Mouse (Mus musculus) heart, embryonic 13.5 days (tissue): ENCODE data around the gene Sass6. TPM values are rescaled to one million over a fixed set of nuclear protein-coding genes. Genes with fewer than 3 reads are reported as not detected.
"Not testable (repeated sequence)": the region's sequence is repeated elsewhere in the genome, so short reads cannot be mapped to it uniquely, and the experiment has no call there.

Source experiments
- ATAC-seq: fragments of 200-750 bp; cut with Nextera tagmentation; 2 replicates; pipeline ENCODE4 v1.8.0; 2017; ENCODE audit warnings: moderate TSS enrichment; ENCODE audit not compliant: insufficient number of reproducible peaks, low FRiP score, low TSS enrichment; ENCODE audit errors: extremely low read depth
- H3K27ac ChIP-seq: fragments of 300-500 bp; sonication (generic); replicated peaks from 2 replicates; pipeline ENCODE4 v1.5.1; 2015; ENCODE audit warnings: moderate library complexity, mild to moderate bottlenecking, inconsistent platforms
- H3K27me3 ChIP-seq: fragments of 300-500 bp; sonication (generic); replicated peaks from 2 replicates; pipeline ENCODE4 v1.6.1; 2015; ENCODE audit warnings: mild to moderate bottlenecking, inconsistent platforms
- H3K36me3 ChIP-seq: fragments of 300-500 bp; sonication (generic); 2 replicates; pipeline ENCODE4 v1.6.1; 2015; ENCODE audit warnings: mild to moderate bottlenecking, inconsistent platforms
- H3K4me1 ChIP-seq: fragments of 300-500 bp; sonication (generic); 2 replicates; pipeline ENCODE4 v1.6.1; 2015; ENCODE audit warnings: inconsistent platforms
- H3K4me2 ChIP-seq: fragments of 300-500 bp; sonication (generic); 2 replicates; pipeline ENCODE4 v1.6.1; 2015; ENCODE audit warnings: inconsistent platforms, mild to moderate bottlenecking, moderate library complexity
- H3K4me3 ChIP-seq: fragments of 300-500 bp; sonication (generic); 2 replicates; pipeline ENCODE4 v1.5.1; 2015; ENCODE audit warnings: moderate library complexity, mild to moderate bottlenecking, inconsistent platforms
- H3K9ac ChIP-seq: fragments of 300-500 bp; sonication (generic); 2 replicates; pipeline ENCODE4 v1.6.1; 2015; ENCODE audit warnings: inconsistent platforms, mild to moderate bottlenecking, moderate library complexity
- H3K9me3 ChIP-seq: fragments of 300-500 bp; sonication (generic); 2 replicates; pipeline ENCODE4 v1.6.1; 2016; ENCODE audit warnings: inconsistent platforms
- WGBS: fragments of 180-500 bp; shearing (Covaris S2); methylation state at CpG from one replicate; pipeline ENCODE4 v1.1.7; 2015; ENCODE audit warnings: mixed read lengths; 5-methylcytosine and 5-hydroxymethylcytosine counted together
- polyA plus RNA-seq: library from polyadenylated mRNA; unstranded; fragments of >200 nt; fragmentation: Nextera tagmentation; extraction: Ambion mirVana; gene quantifications from 2 replicates; pipeline ENCODE4 v1.2.1, GENCODE M21; 2015

Sass6 gene
- polyA plus RNA-seq, result 11.7 and 15.7 TPM in 2 replicates

DNA sequence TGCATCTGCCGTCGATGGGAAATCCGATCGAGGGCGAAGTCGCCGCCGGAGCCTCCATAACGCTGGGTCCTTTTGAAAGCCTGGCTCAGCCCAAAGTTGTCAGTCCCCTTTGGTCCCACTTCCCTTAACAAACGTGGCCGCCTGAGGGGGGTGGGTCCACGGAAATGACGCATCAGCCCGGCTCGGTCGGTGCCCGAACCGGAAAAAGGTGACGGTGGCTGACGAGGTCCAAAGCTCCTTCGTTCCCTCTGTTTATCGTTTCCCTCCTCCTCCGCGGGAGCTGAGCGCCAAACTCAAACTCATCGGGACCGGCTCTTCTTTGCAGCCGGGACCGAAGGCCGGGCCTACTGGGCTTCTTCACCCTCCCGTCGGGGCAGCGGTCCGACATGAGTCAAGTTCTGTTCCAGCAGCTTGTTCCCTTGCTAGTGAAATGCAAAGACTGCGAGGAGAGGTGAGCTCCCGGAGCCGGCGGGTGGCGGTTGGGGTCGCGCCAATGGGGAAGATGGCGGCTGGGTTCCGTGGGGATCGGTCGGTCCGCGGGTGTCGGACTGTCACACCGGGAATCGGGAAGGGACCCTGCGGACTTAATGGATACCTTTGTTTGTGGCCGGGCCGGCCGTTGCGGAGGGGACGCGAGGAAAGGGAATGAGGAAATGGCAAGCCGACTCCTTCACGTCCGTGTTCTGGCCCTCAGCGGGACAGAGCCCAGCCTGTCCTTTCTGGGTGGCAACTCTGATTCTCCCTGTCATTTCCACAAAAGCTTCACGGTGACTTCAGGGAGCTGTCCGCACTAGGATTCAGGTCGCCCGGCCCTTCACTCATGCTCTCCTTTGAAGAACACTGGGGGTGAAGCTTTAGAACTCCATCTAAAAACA lies at the start of gene Sass6:
Gene Sass6, plus strand, starts transcription at position 255 of the 875 bp plus-strand sequence.
- Histone ChIP-seq H3K4me1 (peaks cover 19% of the 10 kb centered on the region), H3K9ac (peak within 1 kb of the TSS; percentile 85), H3K4me2 (peak within 1 kb of the TSS; percentile 84), H3K4me3 (peak within 1 kb of the TSS; percentile 88), H3K27me3 (no peaks in the 10 kb centered on the region), H3K27ac (peak within 1 kb of the TSS; percentile 89), H3K36me3 (peaks cover 20% of the 10 kb centered on the region), H3K9me3 (no peaks in the 10 kb centered on the region)
- WGBS, result under 1% methylated on average over 65 of the region's 65 CpGs
- ATAC-seq, result peak; percentile 91

DNA sequence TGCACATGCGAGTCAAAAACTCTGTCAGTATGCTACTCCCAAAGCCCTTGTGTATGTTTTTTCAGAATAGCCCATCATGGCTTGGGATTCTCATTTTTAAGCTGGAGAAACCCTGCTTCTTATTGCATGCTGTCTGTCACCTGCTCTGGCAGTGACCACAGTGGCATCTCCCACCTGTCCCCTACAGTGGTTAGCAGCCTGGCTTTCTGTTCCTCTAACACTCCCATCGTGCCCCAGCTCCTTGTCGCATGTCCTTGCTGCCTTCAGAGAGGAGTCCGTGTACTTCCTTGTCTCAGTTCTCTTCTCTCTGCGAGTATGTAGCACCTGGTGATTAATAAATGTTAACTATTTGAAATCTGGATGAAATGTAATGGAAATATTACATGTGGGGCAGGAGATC lies 47.4 kb upstream of the Sass6 start:
- WGBS, result 89% methylated on average over 5 of the region's 5 CpGs
- no peaks in the 10 kb centered on the region for H3K27me3 ChIP-seq
- H3K9me3 ChIP-seq, result no peaks in the 10 kb centered on the region
- peaks cover 79% of the 10 kb centered on the region for H3K36me3 ChIP-seq
- 0 out of 2 replicates have a peak, but pooled peaks cover 2% of the 10 kb centered on the region for H3K4me1 ChIP-seq
- no peak for ATAC-seq
- no peak overlapping the region for H3K27ac ChIP-seq
- H3K9ac ChIP-seq, result no peak overlapping the region
- H3K4me3 ChIP-seq, result no peak overlapping the region
- no peak overlapping the region for H3K4me2 ChIP-seq

DNA sequence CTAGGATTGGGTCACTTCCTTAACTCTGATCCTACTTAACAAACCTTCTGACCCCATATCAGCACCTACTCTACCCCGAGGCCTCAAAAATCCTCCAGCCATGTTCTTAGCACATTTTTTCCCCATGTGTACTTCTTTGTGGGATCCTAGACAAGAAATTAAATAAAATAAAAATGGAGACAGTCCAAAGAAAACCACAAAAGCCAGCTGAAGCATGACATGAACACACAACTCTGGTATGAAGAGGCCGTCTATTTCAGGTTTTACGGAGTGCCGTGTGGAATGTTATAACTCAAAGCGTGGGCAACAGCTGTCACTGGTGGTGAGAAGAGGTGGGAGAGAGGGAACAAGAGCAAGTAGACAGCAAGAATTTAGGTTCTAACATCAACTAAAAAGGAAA lies 43.4 kb upstream of the Sass6 start:
- 79% methylated on average over 5 of the region's 5 CpGs for WGBS
- Histone ChIP-seq H3K4me1 (no peaks in the 10 kb centered on the region), H3K9ac (no peak overlapping the region), H3K27ac (no peak overlapping the region), H3K36me3 (peaks cover 50% of the 10 kb centered on the region), H3K9me3 (no peaks in the 10 kb centered on the region), H3K4me2 (no peak overlapping the region), H3K27me3 (no peaks in the 10 kb centered on the region), H3K4me3 (no peak overlapping the region)
- ATAC-seq, result no peak

DNA sequence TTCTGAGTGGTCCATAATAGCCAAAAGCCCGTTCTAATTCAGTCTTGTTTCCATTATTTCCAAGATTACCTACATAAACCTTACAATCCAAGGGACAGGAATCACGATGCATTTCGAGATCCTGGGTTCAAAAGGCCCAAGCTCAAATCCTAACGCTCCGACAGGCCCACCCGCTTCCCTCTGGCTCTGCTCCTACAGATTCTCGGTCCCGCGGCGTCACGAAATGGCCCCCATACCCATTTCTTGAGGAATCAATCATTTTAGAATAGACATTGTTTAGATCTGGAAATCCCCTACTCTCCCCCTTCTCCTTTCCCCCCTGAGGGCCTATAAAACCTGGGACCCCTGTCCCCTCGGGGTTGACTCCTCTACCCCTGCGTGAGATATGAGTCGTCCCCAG lies 33.5 kb upstream of the Sass6 start:
- H3K27me3 ChIP-seq, H3K4me3 ChIP-seq, H3K4me2 ChIP-seq, ATAC-seq, H3K9ac ChIP-seq, H3K9me3 ChIP-seq: not testable (repeated sequence)
- peaks cover 15% of the 10 kb centered on the region for H3K36me3 ChIP-seq
- 96% methylated on average over 14 of the region's 14 CpGs for WGBS
- peaks cover 19% of the 10 kb centered on the region for H3K4me1 ChIP-seq
- H3K27ac ChIP-seq, result peak overlapping the region; percentile 97

DNA sequence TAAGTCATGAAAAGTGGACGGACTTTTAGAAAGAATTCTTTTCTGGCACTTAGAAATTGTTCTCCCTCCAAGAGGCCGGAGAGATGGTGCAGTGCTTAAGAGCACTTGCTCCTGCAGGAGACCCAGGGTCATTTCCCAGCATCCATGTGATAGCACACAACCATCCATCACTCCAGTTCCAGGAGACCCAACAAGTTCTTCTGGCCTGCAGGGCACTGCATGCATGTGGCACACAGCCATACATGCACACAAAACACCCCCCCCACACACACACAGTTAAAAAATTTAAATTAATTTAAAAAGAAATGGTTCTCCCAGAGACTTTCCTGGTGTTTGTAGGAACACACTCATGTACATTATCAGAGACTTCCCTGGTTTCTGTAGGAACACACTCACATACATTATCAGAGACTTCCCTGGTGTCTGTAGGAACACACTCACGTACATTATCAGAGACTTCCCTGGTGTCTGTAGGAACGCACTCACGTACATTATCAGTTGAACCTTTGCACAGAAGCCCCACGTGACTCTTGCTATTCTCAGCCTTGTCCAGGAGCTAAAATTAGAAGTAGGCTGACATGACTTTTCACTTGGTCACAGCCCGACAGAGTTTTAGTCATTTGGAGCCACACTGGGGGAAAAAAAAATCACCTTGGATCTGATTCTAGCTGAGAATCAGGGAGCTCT lies 32.2 kb upstream of the Sass6 start, which contains the start of gene Lrrc39:
Gene Lrrc39, plus strand, starts transcription at position 566 of the 687 bp plus-strand sequence.
- Histone ChIP-seq H3K4me2 (peak within 1 kb of the TSS; percentile 62), H3K4me3 (peak within 1 kb of the TSS; percentile 57), H3K9me3 (peaks cover 7% of the 10 kb centered on the region), H3K27me3 (no peaks in the 10 kb centered on the region), H3K9ac (peak within 1 kb of the TSS; percentile 82), H3K27ac (peak within 1 kb of the TSS; percentile 97), H3K4me1 (peaks cover 19% of the 10 kb centered on the region), H3K36me3 (peaks cover 27% of the 10 kb centered on the region)
- 12% methylated on average over 7 of the region's 7 CpGs for WGBS
- peak; percentile 88 for ATAC-seq

DNA sequence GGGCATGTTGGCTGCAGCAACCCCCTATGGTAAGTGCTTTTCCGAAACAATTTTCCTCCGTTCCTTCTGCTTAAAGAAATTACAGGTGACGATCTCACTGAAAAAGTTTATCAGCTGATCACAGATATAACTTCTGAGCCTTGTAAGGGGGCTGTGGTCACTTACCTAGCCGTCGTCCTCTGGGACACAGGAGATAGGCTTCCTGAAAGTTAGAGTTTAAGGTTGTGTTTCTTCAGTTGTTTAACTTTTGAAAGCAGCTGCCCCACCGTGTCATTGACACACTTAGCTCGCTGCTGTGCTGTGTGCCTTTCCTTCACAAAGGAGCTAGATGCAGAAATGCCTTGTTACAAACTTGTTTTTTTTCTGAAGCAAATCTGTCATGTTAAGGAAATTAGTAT lies 31.7 kb upstream of the Sass6 start:
- no peak for ATAC-seq
- H3K9ac ChIP-seq, result peak overlapping the region; percentile 82
- peak overlapping the region; percentile 57 for H3K4me3 ChIP-seq

DNA sequence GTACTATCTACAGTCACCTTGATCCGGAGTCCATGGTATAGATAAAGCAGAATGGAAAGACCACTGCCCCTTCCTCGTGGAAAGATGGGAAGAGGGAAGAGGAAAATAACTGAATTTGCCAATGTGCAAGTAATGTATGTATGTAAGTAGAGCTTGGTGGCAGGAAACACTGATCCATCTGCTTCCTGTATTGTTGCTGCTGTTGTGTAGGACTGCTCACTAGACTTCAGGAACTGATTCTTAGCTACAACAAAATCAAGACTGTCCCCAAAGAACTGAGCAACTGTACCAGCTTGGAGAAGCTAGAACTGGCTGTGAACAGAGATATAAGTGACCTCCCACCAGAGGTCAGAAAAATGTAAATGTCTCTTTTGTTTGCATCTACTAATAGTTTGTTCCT lies 24.2 kb upstream of the Sass6 start:
- WGBS, result 58% methylated on average over 2 of the region's 2 CpGs
- no peak overlapping the region for H3K9ac ChIP-seq
- H3K27me3 ChIP-seq, result no peaks in the 10 kb centered on the region
- peaks cover 72% of the 10 kb centered on the region for H3K36me3 ChIP-seq
- H3K9me3 ChIP-seq, result peaks cover 7% of the 10 kb centered on the region
- H3K27ac ChIP-seq, result no peak overlapping the region
- no peak overlapping the region for H3K4me2 ChIP-seq
- no peaks in the 10 kb centered on the region for H3K4me1 ChIP-seq
- no peak overlapping the region for H3K4me3 ChIP-seq
- ATAC-seq, result no peak

More for the DNA sequence above, 31.7 kb upstream of the Sass6 start:
- peaks cover 7% of the 10 kb centered on the region for H3K9me3 ChIP-seq
- H3K4me1 ChIP-seq, result peaks cover 19% of the 10 kb centered on the region
- H3K27me3 ChIP-seq, result no peaks in the 10 kb centered on the region
- peak overlapping the region; percentile 97 for H3K27ac ChIP-seq
- 13% methylated on average over 7 of the region's 7 CpGs for WGBS
- peak overlapping the region; percentile 62 for H3K4me2 ChIP-seq
- peaks cover 32% of the 10 kb centered on the region for H3K36me3 ChIP-seq

DNA sequence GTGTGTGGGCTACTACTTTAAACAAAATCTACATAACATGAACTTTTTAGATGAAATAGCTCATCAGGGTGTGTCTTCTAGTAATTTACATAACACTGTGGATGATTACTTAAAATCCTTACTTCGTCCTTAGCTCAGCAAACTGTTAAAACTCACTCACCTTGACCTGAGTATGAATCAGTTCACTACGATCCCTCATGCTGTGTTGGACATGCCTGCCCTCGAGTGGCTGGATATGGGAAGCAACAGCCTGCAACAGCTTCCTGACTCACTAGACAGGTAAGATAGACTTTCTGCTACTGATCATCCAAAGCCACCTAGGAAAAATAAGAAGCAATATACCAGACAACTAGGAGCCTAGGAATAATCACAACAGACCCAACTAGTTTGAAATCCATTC lies 17.5 kb upstream of the Sass6 start:
- Histone ChIP-seq H3K4me1 (no peaks in the 10 kb centered on the region), H3K36me3 (peaks cover 76% of the 10 kb centered on the region), H3K27ac (no peak overlapping the region), H3K27me3 (no peaks in the 10 kb centered on the region), H3K4me2 (no peak overlapping the region), H3K9ac (no peak overlapping the region), H3K4me3 (no peak overlapping the region), H3K9me3 (no peaks in the 10 kb centered on the region)
- 52% methylated on average over 3 of the region's 3 CpGs for WGBS
- ATAC-seq, result no peak

DNA sequence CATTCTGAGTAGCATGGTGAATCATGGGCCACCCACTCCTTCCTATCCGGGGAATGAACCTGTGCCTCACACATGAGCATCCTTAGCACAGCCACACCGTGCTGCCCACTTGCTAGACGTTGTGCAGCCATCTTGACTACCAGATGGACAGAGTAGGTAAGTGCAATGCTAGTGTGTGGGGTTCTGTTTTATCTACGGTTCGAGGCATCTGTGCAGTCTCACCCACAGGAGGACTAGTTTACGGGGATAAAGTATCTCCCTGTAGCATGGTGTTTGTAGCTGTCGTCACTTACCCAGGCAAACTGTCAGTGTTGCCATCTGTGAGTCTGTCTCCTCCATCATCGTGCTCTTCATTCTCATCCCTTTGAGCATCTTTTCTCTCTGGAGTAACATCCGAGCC lies 12.6 kb upstream of the Sass6 start:
- H3K4me1 ChIP-seq, result no peaks in the 10 kb centered on the region
- no peak for ATAC-seq
- H3K27ac ChIP-seq, result no peak overlapping the region
- H3K36me3 ChIP-seq, result peaks cover 93% of the 10 kb centered on the region
- H3K9me3 ChIP-seq, result no peaks in the 10 kb centered on the region
- no peaks in the 10 kb centered on the region for H3K27me3 ChIP-seq
- no peak overlapping the region for H3K4me3 ChIP-seq
- H3K4me2 ChIP-seq, result no peak overlapping the region
- 78% methylated on average over 9 of the region's 9 CpGs for WGBS
- H3K9ac ChIP-seq, result no peak overlapping the region

DNA sequence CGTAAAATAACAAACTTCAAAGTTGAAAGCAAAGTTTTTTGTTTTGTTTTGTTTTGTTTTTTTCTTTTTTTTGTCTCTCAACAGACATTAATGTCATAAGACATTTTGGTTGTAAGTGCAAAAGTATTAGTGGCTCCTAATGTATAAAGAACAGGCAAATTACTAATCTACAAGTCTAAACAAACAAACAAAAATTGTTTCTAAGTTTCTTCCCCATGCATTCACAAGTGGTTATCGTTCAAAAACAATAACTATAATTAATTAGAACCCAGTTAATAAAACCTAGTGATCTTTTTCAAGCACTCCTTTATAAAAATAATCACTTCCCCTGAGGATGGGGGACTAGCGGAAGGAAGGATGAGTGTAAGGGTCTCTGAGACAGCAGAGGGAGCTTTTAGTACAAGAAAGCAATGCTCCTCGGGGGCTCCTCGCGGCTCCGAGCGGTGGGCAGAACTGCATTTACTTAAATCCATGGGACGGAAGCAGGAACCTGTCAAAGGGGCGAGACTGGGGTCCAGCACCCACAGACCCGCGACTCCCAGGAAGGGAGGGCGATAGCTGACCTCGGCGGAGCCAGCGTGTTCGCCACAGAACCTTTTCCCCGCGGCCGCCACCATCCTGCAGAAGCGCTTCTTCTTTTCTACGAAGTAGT lies 580 bp upstream of the Sass6 start:
- ATAC-seq, result peak; percentile 12; the same call in 1 of the 2 replicates
- Histone ChIP-seq H3K36me3 (peaks cover 27% of the 10 kb centered on the region), H3K27ac (peak overlapping the region; percentile 89), H3K4me3 (peak overlapping the region; percentile 88), H3K9ac (peak overlapping the region; percentile 85), H3K27me3 (no peaks in the 10 kb centered on the region), H3K4me2 (peak overlapping the region; percentile 84), H3K4me1 (peaks cover 19% of the 10 kb centered on the region), H3K9me3 (no peaks in the 10 kb centered on the region)
- WGBS, result 2% methylated on average over 22 of the region's 22 CpGs

DNA sequence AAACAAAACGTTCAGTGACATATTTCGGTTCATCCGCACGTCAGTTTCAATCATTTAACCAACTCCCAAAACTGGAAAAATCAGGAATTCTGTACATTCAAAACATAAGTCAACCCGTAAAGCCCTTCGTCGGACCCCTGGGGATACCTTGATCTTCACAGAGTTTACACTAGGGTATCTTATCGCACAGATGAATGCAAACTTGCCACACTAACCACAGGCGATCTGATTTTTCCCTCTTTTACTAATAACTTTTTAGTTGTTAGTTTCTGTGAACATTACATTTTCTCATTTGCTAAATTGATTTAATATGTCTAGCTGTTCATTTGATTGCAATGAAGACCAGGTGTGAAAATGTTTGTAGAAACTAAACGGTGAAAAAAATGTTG lies 815 bp downstream of the Sass6 start:
- peak overlapping the region; percentile 89; the same call in 1 of the 2 replicates for H3K27ac ChIP-seq
- H3K4me2 ChIP-seq, result peak overlapping the region; percentile 84
- 5% methylated on average over 10 of the region's 10 CpGs for WGBS
- ATAC-seq, result no peak
- peaks cover 13% of the 10 kb centered on the region for H3K36me3 ChIP-seq
- peaks cover 19% of the 10 kb centered on the region for H3K4me1 ChIP-seq
- H3K4me3 ChIP-seq, result peak overlapping the region; percentile 88
- peak overlapping the region; percentile 85 for H3K9ac ChIP-seq
- no peaks in the 10 kb centered on the region for H3K9me3 ChIP-seq
- no peaks in the 10 kb centered on the region for H3K27me3 ChIP-seq
